Mouse (Mus musculus) megakaryocyte, adult 5-6 weeks (primary cell): ENCODE measurements around the gene Iqce. TPM values are rescaled to one million over a fixed set of nuclear protein-coding genes. Genes with fewer than 3 reads are reported as not detected.
"Not testable (repeated sequence)": the region's sequence is repeated elsewhere in the genome, so short reads cannot be mapped to it uniquely, and the experiment has no call there.

Source experiments
- ATAC-seq: 2 replicates; pipeline ENCODE4 v1.8.0; 2016; ENCODE audit warnings: mild to moderate bottlenecking, inconsistent platforms; ENCODE audit not compliant: poor library complexity, severe bottlenecking
- total RNA-seq, 2 experiments: library from RNA; stranded (forward) in 1 of 2; stranded (reverse) in 1 of 2; fragments of 153-499, 151-499 nt in 1 of 2; fragments of 221-1000, 200-1000 nt in 1 of 2; gene quantifications; 2 replicates each; pipeline versions ENCODE4 v1.2.3 to v1.2.4; 2015 to 2017

Iqce gene
- total RNA-seq, 2 experiments from 2014 or later = 4.7 to 5.1 TPM

- no peak for ATAC-seq
Measured at GRCm38 (mm10) chr5:140705501-140706171, 3.5 kb upstream of the Iqce start.

GRCm38 (mm10) chr5:140704378-140705251 lies 2.4 kb upstream of the Iqce start, which contains the start of gene Brat1:
Brat1 (plus strand) TSS chr5:140705011.
- peak; percentile 84 for ATAC-seq

DNA sequence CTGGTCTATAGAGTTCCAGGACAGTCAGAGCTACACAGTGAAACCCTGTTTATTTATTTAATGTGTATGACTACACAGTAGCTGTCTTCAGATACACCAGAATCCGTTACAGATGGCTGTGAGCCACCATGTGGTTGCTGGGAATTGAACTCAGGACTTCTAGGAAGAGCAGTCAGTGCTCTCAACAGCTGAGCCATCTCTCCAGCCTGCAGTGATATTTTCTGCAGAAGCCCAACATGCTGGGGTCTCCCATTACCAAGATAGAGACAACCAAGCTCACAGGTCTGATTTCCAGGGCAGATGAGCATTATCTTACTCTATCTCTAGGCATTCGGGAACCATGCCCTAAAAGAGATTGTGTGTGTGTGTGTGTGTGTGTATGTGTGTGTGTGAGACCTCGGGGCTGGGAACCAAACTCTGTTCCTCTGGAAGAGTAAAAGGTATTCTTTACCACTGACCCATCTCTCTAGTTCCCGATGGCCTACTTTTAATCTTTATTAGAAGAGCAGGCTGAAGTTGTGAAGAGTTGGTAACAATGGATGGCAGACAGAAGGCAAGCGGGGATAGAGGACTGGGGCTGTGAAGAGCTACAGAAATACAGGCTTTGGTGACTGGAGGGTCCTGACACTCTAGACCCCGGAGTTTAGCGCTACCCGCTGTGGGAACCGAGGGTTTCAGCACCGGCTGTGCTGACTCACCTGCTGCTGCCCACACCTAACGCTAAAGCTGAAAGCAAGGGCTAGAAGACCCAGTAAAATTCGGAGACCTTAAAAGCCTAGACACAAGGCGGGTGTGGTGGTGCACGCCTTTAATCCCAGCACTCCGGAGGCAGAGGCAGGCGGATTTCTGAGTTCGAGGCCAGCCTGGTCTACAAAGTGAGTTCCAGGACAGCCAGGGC lies 1.6 kb upstream of the Iqce start:
- ATAC-seq = no peak

GRCm38 (mm10) chr5:140702618-140703175 lies 519 bp upstream of the Iqce start:
- no peak for ATAC-seq

DNA sequence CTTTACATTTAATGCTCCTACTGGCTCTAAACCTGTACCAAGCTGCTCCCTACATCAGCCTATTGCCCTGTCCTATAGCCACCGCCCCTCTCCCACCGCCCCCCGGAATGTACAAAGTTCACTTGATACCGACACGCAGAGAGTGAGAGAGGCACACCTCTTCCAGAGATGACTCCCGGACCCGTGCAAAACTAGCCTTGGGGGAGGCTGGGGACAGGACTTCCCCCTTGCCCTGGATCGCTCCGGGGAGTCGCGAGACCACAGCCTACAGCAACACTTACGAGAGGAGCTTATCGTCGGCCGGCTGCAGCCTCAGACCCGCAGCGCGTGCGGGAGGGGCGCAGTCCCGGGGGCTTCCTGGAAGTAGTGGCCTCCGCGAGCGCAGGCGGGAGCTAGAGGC lies 517 bp downstream of the Iqce start:
- peak; percentile 1 for ATAC-seq

- no peak for ATAC-seq
Measured at GRCm38 (mm10) chr5:140699776-140700175, 2.4 kb downstream of the Iqce start.

- ATAC-seq = no peak
Measured at GRCm38 (mm10) chr5:140695987-140696386, 6.2 kb downstream of the Iqce start.

- no peak for ATAC-seq
Measured at GRCm38 (mm10) chr5:140688434-140688833, 13.7 kb downstream of the Iqce start.

DNA sequence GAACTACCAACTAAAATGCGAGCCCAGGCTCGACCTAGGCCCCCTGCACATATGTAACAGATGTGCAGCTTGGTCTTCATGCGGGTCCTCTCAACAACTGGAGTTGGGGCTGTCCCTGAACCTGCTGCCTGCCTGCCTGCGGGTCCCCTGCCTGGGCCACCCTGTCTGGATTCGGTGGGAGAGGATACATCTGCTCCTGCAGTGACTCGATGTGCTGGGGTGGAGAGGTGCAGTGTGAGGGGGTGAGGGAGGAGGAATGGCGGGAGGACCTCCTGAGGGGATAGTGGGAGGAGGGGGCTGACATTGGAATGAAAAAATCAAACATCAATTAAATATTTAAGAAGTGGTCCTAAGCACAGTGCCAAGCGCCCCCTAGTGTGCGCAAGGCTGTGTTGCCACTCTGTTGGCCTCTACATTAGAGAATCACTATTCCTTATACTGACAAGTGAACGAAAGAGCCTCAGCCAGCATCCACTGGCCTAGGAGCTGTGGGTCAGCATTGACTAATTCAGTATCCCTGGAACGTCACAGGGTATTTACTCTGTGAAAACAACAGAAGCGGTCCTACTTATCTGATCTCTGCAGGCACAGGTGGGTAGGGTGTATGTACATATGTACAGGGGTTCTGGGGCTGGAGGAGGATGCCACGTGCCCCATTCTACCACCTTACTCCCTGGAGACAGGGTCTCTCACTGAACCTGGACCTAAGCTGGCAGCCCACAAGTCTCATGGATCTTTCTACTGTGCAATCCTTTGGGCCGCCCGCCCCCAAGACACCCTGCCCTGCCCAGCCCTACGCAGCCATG lies 17.6 kb downstream of the Iqce start:
- peak; percentile 81 for ATAC-seq

GRCm38 (mm10) chr5:140682113-140682512 lies 20.1 kb downstream of the Iqce start:
- ATAC-seq = no peak

- no peak for ATAC-seq
Measured at GRCm38 (mm10) chr5:140680950-140681349, 21.2 kb downstream of the Iqce start.

GRCm38 (mm10) chr5:140680051-140680450 lies 22.1 kb downstream of the Iqce start:
- ATAC-seq = no peak

GRCm38 (mm10) chr5:140677137-140677536 lies 25.0 kb downstream of the Iqce start:
- no peak for ATAC-seq

GRCm38 (mm10) chr5:140675640-140676039 lies 26.5 kb downstream of the Iqce start:
- ATAC-seq = no peak

DNA sequence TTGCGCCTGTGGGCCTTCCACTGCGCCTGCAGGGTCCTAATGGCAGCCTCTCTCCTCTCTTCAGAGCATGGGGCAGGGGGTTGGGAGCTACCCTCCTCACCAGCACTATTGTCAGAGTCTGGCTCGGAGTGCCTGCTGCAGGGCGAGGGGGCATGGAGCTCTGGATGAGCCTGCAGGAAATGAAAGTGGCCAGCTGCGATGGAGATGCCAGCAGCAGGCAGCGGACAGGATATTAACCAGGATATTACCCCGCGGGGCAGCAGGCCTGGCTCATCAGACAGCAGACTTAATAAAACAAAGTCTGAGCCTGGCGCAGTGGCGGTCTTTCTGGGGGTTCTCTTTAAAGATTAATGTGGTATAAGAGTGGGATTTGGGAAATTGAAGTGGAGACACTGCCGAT lies 27.1 kb downstream of the Iqce start:
- ATAC-seq = no peak

GRCm38 (mm10) chr5:140674036-140674435 lies 28.1 kb downstream of the Iqce start:
- no peak for ATAC-seq

DNA sequence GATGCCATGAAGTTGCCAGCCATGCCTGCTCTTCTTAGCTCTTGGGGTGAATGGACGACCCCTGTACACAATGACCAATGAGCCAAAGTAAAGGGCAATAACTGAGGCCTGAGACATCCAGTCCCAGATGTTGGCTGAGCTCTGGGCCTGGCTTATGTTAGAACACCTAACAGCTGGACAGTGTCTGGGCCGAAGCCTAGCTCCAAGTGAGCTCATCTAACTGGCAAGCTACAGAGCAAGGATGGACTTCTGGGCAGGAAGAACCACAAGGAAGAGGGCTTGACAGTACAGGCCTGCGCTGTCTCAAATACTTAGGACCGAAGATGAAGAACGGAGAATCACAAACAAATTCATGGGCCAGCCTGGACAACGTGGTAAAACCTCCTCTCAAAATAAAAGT lies 29.6 kb downstream of the Iqce start:
- ATAC-seq = not testable (repeated sequence)

- no peak for ATAC-seq
Measured at GRCm38 (mm10) chr5:140672115-140672514, 30.1 kb downstream of the Iqce start.

DNA sequence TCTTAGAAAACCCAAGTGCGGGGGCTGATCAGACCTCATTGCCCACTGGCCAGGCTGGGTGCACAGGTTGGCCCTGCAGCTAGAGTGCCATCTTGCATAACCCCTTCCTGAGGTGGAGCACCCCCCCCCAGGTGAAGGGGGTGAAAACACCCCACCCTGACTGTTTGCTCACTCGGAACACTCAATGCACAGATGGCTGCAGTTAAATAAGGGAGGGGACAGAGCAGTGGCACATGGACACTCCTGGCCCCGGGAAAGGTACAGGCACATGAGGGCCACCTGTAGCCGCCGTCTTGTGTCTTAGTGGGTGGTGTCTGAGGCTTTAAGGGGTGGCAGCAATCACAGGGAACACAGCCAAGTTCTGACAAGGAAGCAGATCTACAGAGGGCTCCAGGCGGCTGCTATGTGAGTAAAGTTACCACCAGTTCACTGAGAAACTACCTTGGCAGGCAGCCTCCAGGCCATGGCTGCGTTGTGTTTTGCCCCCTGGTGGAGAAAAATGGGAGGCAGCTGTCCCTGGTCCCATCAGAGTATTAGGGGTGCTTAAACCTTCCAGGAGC lies 38.5 kb downstream of the Iqce start:
- peak; percentile 66 for ATAC-seq
